In the genomic region with DNA sequence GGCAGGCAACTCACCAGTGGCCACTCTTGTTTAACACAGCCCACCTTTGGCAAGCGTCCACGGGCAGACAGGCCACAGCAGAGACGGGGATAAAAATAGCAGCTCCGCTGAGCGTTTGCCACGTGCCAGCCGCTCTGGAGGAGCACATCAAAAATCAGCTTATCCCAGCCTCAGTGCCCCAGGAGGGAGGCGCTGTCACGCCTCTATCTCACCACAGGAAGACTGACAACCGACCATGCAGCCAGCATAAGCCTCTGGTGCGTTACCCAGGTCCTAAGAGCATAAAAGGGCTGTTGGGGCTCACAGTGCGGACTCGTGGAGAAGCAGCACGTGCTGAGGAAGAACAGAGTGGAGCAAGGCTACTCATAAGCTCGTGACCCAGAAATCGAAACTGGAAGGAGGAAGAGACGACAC, we compare ENCODE assay signal across 8 mouse cellular contexts.
DNase-seq lines count a peak whose midpoint lies in the region; ATAC-seq lines count a peak whose summit lies in the region.

No protein-coding gene starts in this region.

- no peak overlapping the region for H3K27ac ChIP-seq in hindbrain, embryonic 16.5 days (ENCODE audit: low read depth, low read length)
- no peak overlapping the region for H3K27ac ChIP-seq in hindbrain, embryonic 11.5 days (ENCODE audit: low read depth, low read length)
- H3K27ac ChIP-seq in forebrain, embryonic 16.5 days (ENCODE audit: low read length) = no peak overlapping the region

- no peaks in the 10 kb centered on the region for H3K9me3 ChIP-seq in hindbrain, embryonic 16.5 days (ENCODE audit: control insufficient read depth, low read length)
- no peaks in the 10 kb centered on the region for H3K9me3 ChIP-seq in hindbrain, embryonic 11.5 days (ENCODE audit: control insufficient read depth, low read length)
- no peaks in the 10 kb centered on the region for H3K9me3 ChIP-seq in forebrain, embryonic 16.5 days (ENCODE audit: control insufficient read depth, low read length)
- no peaks in the 10 kb centered on the region for H3K9me3 ChIP-seq in megakaryocyte, embryonic 14.5 days

- ATAC-seq in hindbrain, embryonic 16.5 days = peak; percentile 34; the same call in 1 of the 2 replicates
- ATAC-seq in hindbrain, embryonic 11.5 days (ENCODE audit: low FRiP score) = no peak
- ATAC-seq in forebrain, embryonic 16.5 days = peak; percentile 68

- H3K4me3 ChIP-seq in hindbrain, embryonic 16.5 days (ENCODE audit: low read length) = no peak overlapping the region
- no peak overlapping the region for H3K4me3 ChIP-seq in hindbrain, embryonic 11.5 days (ENCODE audit: low read depth, low read length)
- H3K4me3 ChIP-seq in forebrain, embryonic 16.5 days (replicated peaks; ENCODE audit: low read length) = no peak overlapping the region
- peak overlapping the region; percentile 35 for H3K4me3 ChIP-seq in megakaryocyte, embryonic 14.5 days (replicated peaks)

- no peaks in the 10 kb centered on the region for H3K27me3 ChIP-seq in hindbrain, embryonic 16.5 days (replicated peaks; ENCODE audit: control insufficient read depth, insufficient read depth, low read length)
- no peaks in the 10 kb centered on the region for H3K27me3 ChIP-seq in hindbrain, embryonic 11.5 days (ENCODE audit: control insufficient read depth, insufficient read depth, low read length)
- no peaks in the 10 kb centered on the region for H3K27me3 ChIP-seq in forebrain, embryonic 16.5 days (replicated peaks; ENCODE audit: control insufficient read depth, insufficient read depth, low read length)
- H3K27me3 ChIP-seq in megakaryocyte, embryonic 14.5 days (replicated peaks) = peaks cover 16% of the 10 kb centered on the region

- 32% methylated on average over 17 of the region's 17 CpGs for WGBS in hindbrain, embryonic 16.5 days
- WGBS in hindbrain, embryonic 11.5 days = 53% methylated on average over 17 of the region's 17 CpGs
- WGBS in forebrain, embryonic 16.5 days = 28% methylated on average over 17 of the region's 17 CpGs

- peaks cover 10% of the 10 kb centered on the region for H3K4me1 ChIP-seq in hindbrain, embryonic 16.5 days (ENCODE audit: control insufficient read depth, insufficient read depth, low read depth, low read length)
- no peaks in the 10 kb centered on the region for H3K4me1 ChIP-seq in hindbrain, embryonic 11.5 days (replicated peaks; ENCODE audit: control insufficient read depth, insufficient read depth, low read length)
- H3K4me1 ChIP-seq in forebrain, embryonic 16.5 days (replicated peaks; ENCODE audit: control insufficient read depth, insufficient read depth, low read length) = peaks cover 7% of the 10 kb centered on the region
- H3K4me1 ChIP-seq in megakaryocyte, embryonic 14.5 days = peaks cover 4% of the 10 kb centered on the region; the same call in 1 of the 2 replicates

- no peak for DNase-seq in hindbrain, embryonic 11.5 days (ENCODE audit: low spot score)
- peak; percentile 57 to 66 for DNase-seq in right cerebral cortex, postnatal 10 days (ENCODE audit: low spot score in 2 of 2)
- no peak for DNase-seq in right cerebral cortex, postnatal 36 days (ENCODE audit: low spot score in 2 of 2)
- no peak for DNase-seq in spleen, postnatal 4 days (ENCODE audit: low spot score in 2 of 2)
- DNase-seq in kidney, postnatal 36 days = no peak

- peak overlapping the region; percentile 14; the same call in 1 of the 2 replicates for H3K4me2 ChIP-seq in hindbrain, embryonic 16.5 days (ENCODE audit: low read length)
- H3K4me2 ChIP-seq in hindbrain, embryonic 11.5 days (replicated peaks; ENCODE audit: low read depth, low read length) = no peak overlapping the region
- no peak overlapping the region for H3K4me2 ChIP-seq in forebrain, embryonic 16.5 days (ENCODE audit: low read length)

- H3K36me3 ChIP-seq in hindbrain, embryonic 16.5 days (ENCODE audit: control insufficient read depth, insufficient read depth, low read length) = no peaks in the 10 kb centered on the region
- no peaks in the 10 kb centered on the region for H3K36me3 ChIP-seq in hindbrain, embryonic 11.5 days (ENCODE audit: control insufficient read depth, insufficient read depth, low read length)
- no peaks in the 10 kb centered on the region for H3K36me3 ChIP-seq in forebrain, embryonic 16.5 days (ENCODE audit: control insufficient read depth, insufficient read depth)
- no peaks in the 10 kb centered on the region for H3K36me3 ChIP-seq in megakaryocyte, embryonic 14.5 days (replicated peaks; ENCODE audit: low read length)

- no peak overlapping the region for H3K9ac ChIP-seq in hindbrain, embryonic 16.5 days (ENCODE audit: low read depth, low read length)
- H3K9ac ChIP-seq in hindbrain, embryonic 11.5 days (ENCODE audit: low read depth, low read length) = no peak overlapping the region
- H3K9ac ChIP-seq in forebrain, embryonic 16.5 days (replicated peaks; ENCODE audit: low read depth, low read length) = no peak overlapping the region; the same call in 1 of the 2 replicates

Comparison
In these comparisons a context has a peak if more than half of its experiments do, and no peak if none do; other contexts are left out.
1. DNase-seq: peak in right cerebral cortex, postnatal 10 days (2 of 2); none in hindbrain, embryonic 11.5 days (single experiment), right cerebral cortex, postnatal 36 days (0 of 2), spleen, postnatal 4 days (0 of 2) and kidney, postnatal 36 days (0 of 2).